Mouse (Mus musculus) heart, adult 2 months (tissue): ENCODE results near the gene Lfng.

ENCODE experiments used
- CTCF ChIP-seq: fragments of 200-600 bp; IDR thresholded peaks from 2 replicates; pipeline ENCODE4 v1.8.1; 2022; ENCODE audit warnings: antibody characterized with exemption, mild to moderate bottlenecking, moderate library complexity
- POLR2A ChIP-seq: fragments of 200-500 bp; IDR thresholded peaks from 2 replicates; pipeline ENCODE4 v1.6.1; 2011; ENCODE audit warnings: mild to moderate bottlenecking, low read depth, low read length, control low read depth; ENCODE audit not compliant: insufficient read depth

DNA sequence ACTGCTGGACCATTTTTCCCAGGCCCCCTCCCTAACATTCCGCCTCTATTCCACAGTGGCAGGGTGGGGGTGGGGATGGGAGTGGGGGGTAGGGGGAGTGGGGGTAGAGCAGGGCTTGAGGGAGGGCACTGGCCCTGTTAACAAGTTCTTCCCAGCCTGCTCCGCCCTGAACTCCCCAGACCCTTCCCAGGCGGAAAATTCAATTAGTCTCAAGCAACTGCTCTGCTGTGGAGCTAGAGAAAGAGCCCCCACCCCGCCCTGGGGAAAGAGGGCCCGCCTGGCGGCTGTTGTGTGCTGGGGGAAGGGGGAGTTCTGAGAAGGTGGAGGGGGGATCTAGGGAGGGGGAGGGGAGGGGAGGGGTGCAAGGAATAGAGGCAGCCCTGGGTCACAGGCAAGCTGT, 27.3 kb upstream of the Lfng start:
- TF ChIP-seq CTCF (no peak), POLR2A (no peak)
